Mouse (Mus musculus) C2C12 (cell line): Measurements from ENCODE around the gene Extl2.

Source experiments
- CEBPB ChIP-seq: IDR thresholded peaks from one replicate; pipeline ENCODE4 v1.6.1; 2011; ENCODE audit warnings: low read depth, mild to moderate bottlenecking, control low read depth, moderate library complexity
- CTCF ChIP-seq: IDR thresholded peaks from one replicate; pipeline ENCODE4 v1.5.1; 2011; ENCODE audit not compliant: control insufficient read depth, insufficient read depth, insufficient read length
- FOSL1 ChIP-seq: IDR thresholded peaks from one replicate; pipeline ENCODE4 v1.8.0; 2011; ENCODE audit warnings: mild to moderate bottlenecking, low read length; ENCODE audit not compliant: poor library complexity, insufficient read depth, severe bottlenecking
- MAX ChIP-seq: IDR thresholded peaks from one replicate; pipeline ENCODE4 v1.6.1; 2011; ENCODE audit warnings: mild to moderate bottlenecking, control low read depth
- MYOD1 ChIP-seq: IDR thresholded peaks from one replicate; pipeline ENCODE4 v1.6.1; 2011; ENCODE audit warnings: low read depth; ENCODE audit not compliant: control insufficient read depth, insufficient read length
- MYOG ChIP-seq: IDR thresholded peaks from one replicate; pipeline ENCODE4 v1.6.1; 2011; ENCODE audit not compliant: control insufficient read depth, insufficient read length; ENCODE audit errors: extremely low read depth
- USF1 ChIP-seq: IDR thresholded peaks from one replicate; pipeline ENCODE4 v1.6.1; 2011; ENCODE audit warnings: low read depth, mild to moderate bottlenecking, control low read depth, moderate library complexity

DNA sequence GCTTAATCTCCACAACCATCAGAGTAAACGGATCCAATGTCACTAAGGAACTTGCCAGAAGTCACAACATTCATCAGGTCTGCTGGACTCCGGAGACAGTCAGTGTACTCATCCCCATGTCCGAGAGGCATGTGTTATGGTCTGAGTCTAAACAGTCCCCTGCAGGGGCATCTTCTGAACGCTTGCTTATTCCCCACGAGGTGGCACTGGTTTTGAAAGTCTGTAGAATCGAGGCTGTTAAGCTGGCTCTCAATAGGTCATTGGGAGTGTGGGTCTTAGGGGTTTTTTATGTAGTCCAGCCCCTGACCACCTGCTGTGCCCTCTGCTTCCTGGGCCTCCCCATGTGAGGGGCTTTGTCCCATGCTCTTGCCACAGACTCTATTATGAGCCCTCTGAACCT, 49.8 kb downstream of the Extl2 start:
- TF ChIP-seq USF1: no peak
- no peak for TF ChIP-seq CTCF
- TF ChIP-seq CEBPB: no peak
- no peak for TF ChIP-seq MAX
- TF ChIP-seq MYOG: no peak
- no peak for TF ChIP-seq MYOD1
- no peak for TF ChIP-seq FOSL1
